Mouse (Mus musculus) CH12.LX (cell line): ENCODE data around the gene Zbtb25. TPM values are rescaled to one million over a fixed set of nuclear protein-coding genes. Genes with fewer than 3 reads are reported as not detected.

Experiments used
- DNase-seq: peaks from one replicate; pipeline ENCODE4 v3.0.0-alpha.2; 2013; ENCODE audit errors: extremely low read depth
- H3K27ac ChIP-seq: 2 replicates; pipeline ENCODE4 v1.5.1; 2012; ENCODE audit warnings: low read depth, mild to moderate bottlenecking, control low read depth, moderate library complexity; ENCODE audit not compliant: insufficient read depth
- H3K27me3 ChIP-seq: replicated peaks from 2 replicates; pipeline ENCODE3; 2012; ENCODE audit warnings: inconsistent platforms
- H3K36me3 ChIP-seq, 2 experiments: replicated peaks in 1 of 2; 2 replicates each; pipeline versions ENCODE3 to v1.6.1; 2012; ENCODE audit warnings: inconsistent platforms in 1 of 2, low read length in 1 of 2, mild to moderate bottlenecking in 1 of 2, mixed read lengths in 1 of 2, moderate library complexity in 1 of 2; ENCODE audit not compliant: control insufficient read depth in 1 of 2, insufficient read depth in 1 of 2
- H3K4me1 ChIP-seq, 2 experiments: 2 replicates each; pipeline ENCODE4 v1.6.1; 2012; ENCODE audit warnings: inconsistent platforms in 1 of 2, moderate library complexity in 1 of 2; ENCODE audit not compliant: insufficient read depth in 2 of 2, control insufficient read depth in 1 of 2
- H3K4me2 ChIP-seq: 2 replicates; pipeline ENCODE4 v1.6.1; 2012; ENCODE audit warnings: low read depth, mild to moderate bottlenecking, control low read depth; ENCODE audit not compliant: poor library complexity, insufficient read depth, severe bottlenecking
- H3K4me3 ChIP-seq, 3 experiments: fragments of 150-350 bp in 1 of 3; sonication (generic) in 1 of 3; replicated peaks in 1 of 3; 2 replicates each; pipeline versions ENCODE3 to v1.5.1; 2011 to 2012; ENCODE audit warnings: low read depth in 2 of 3, low read length in 2 of 3, mild to moderate bottlenecking in 2 of 3, moderate library complexity in 2 of 3, control low read depth in 1 of 3, improper control_type of control experiment in 1 of 3, inconsistent platforms in 1 of 3, mixed read lengths in 1 of 3; ENCODE audit not compliant: poor library complexity in 1 of 3
- H3K79me2 ChIP-seq: replicated peaks from 2 replicates; pipeline ENCODE4 v1.6.1; 2012; ENCODE audit warnings: mild to moderate bottlenecking, moderate library complexity; ENCODE audit not compliant: control insufficient read depth, poor library complexity, insufficient read depth, severe bottlenecking; ENCODE audit errors: extremely low read depth
- H3K9ac ChIP-seq: 2 replicates; pipeline ENCODE4 v1.6.1; 2012; ENCODE audit warnings: low read depth, mild to moderate bottlenecking, control low read depth, moderate library complexity; ENCODE audit not compliant: insufficient read depth
- H3K9me3 ChIP-seq: replicated peaks from 2 replicates; pipeline ENCODE3; 2012; ENCODE audit warnings: low read length, inconsistent platforms, mixed read lengths
- BHLHE40 ChIP-seq: IDR thresholded peaks from 2 replicates; pipeline ENCODE4 v1.6.1; 2011; ENCODE audit warnings: mild to moderate bottlenecking, low read depth, low read length, improper control_type of control experiment
- CHD1 ChIP-seq: IDR thresholded peaks from 2 replicates; pipeline ENCODE4 v1.6.1; 2012; ENCODE audit warnings: low read depth, low read length, improper control_type of control experiment, inconsistent platforms
- GABPA ChIP-seq: IDR thresholded peaks from 2 replicates; pipeline ENCODE4 v1.6.1; 2012; ENCODE audit warnings: low read depth, low read length, improper control_type of control experiment, inconsistent platforms; ENCODE audit not compliant: insufficient replicate concordance
- HCFC1 ChIP-seq: IDR thresholded peaks from 2 replicates; pipeline ENCODE4 v1.6.1; 2012; ENCODE audit warnings: low read depth, mild to moderate bottlenecking, inconsistent platforms, low read length, improper control_type of control experiment
- IRF4 ChIP-seq: IDR thresholded peaks from 2 replicates; pipeline ENCODE4 v1.6.1; 2014; ENCODE audit warnings: low read depth, mild to moderate bottlenecking, inconsistent platforms, low read length, improper control_type of control experiment
- KAT2A ChIP-seq: IDR thresholded peaks from 2 replicates; pipeline ENCODE4 v1.6.1; 2012; ENCODE audit warnings: low read length, improper control_type of control experiment, inconsistent platforms; ENCODE audit not compliant: insufficient replicate concordance
- MAZ ChIP-seq: IDR thresholded peaks from 2 replicates; pipeline ENCODE4 v1.6.1; 2012; ENCODE audit warnings: low read depth, mild to moderate bottlenecking, inconsistent platforms, low read length, improper control_type of control experiment, moderate library complexity
- MYC ChIP-seq: IDR thresholded peaks from 2 replicates; pipeline ENCODE4 v1.6.1; 2011; ENCODE audit warnings: low read depth, mild to moderate bottlenecking, improper control_type of control experiment, low read length
- NRF1 ChIP-seq: IDR thresholded peaks from 2 replicates; pipeline ENCODE4 v1.6.1; 2014; ENCODE audit warnings: low read depth, mild to moderate bottlenecking, inconsistent platforms, low read length, improper control_type of control experiment, moderate library complexity
- RCOR1 ChIP-seq: conservative IDR thresholded peaks from 2 replicates; pipeline ENCODE4 v1.6.1; 2012; ENCODE audit warnings: low read depth, mild to moderate bottlenecking, inconsistent platforms, low read length, improper control_type of control experiment
- SMC3 ChIP-seq: IDR thresholded peaks from 2 replicates; pipeline ENCODE4 v1.6.1; 2011; ENCODE audit warnings: low read depth, low read length, improper control_type of control experiment
- TCF12 ChIP-seq: IDR thresholded peaks from 2 replicates; pipeline ENCODE4 v1.6.1; 2014; ENCODE audit warnings: low read depth, mild to moderate bottlenecking, inconsistent platforms, low read length, improper control_type of control experiment
- UBTF ChIP-seq: IDR thresholded peaks from 2 replicates; pipeline ENCODE4 v1.6.1; 2012; ENCODE audit warnings: low read depth, mild to moderate bottlenecking, inconsistent platforms, low read length, improper control_type of control experiment, moderate library complexity
- USF2 ChIP-seq: conservative IDR thresholded peaks from 2 replicates; pipeline ENCODE4 v1.6.1; 2011; ENCODE audit warnings: low read depth, low read length, improper control_type of control experiment
- dilution Hi-C: fragments of 300-500 bp; cut with MboI; formaldehyde crosslinking; loops from 2 replicates; pipeline ENCODE4 v1.14.3; 2020; ENCODE audit warnings: low sequenced_read_pairs; ENCODE audit not compliant: extremely low pct_unique_long_range_greater_than_20kb, extremely low pct_ligation_motif_present
- in situ Hi-C: fragments of 300-500 bp; cut with MboI; formaldehyde crosslinking; loops from 3 replicates; pipeline ENCODE4 v1.14.3; 2019; ENCODE audit warnings: low sequenced_read_pairs, low pct_ligation_motif_present, low pct_unique_long_range_greater_than_20kb, mixed read lengths
- polyA plus RNA-seq: library from polyadenylated mRNA; unstranded; fragments of >175 nt; gene quantifications from 2 replicates; pipeline ENCODE4 v1.2.1, GENCODE M21; 2012; ENCODE audit warnings: low read depth; ENCODE audit not compliant: insufficient read length
- total RNA-seq, 2 experiments: library from RNA; depleted of rRNA; stranded (reverse); fragments of 300-350 nt in 1 of 2; fragments of >200 nt in 1 of 2; gene quantifications; 2 replicates each; pipeline ENCODE4 v1.2.3; 2012 to 2014

The Zbtb25 gene
- total and polyA plus RNA-seq, 3 experiments = 7.2 to 18.7 (median 7.3) TPM

DNA sequence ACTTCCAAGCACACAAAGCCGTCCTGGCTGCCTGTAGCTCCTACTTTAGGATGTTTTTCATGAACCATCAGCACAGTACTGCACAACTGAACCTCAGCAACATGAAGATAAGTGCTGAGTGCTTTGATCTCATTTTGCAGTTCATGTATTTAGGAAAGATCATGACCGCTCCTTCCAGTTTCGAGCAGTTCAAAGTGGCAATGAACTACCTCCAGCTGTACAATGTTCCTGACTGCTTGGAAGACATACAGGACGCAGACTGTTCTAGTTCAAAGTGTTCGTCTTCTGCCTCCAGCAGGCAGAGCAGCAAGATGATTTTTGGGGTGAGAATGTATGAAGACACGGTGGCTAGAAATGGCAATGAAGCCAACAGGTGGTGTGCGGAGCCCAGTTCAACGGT, 15.9 kb upstream of the Zbtb25 start:
- no peaks in the 10 kb centered on the region for H3K9me3 ChIP-seq
- peak overlapping the region; percentile 30; the same call in 1 of the 2 replicates for H3K27ac ChIP-seq
- no peak overlapping the region for H3K4me2 ChIP-seq
- no peaks in the 10 kb centered on the region for H3K27me3 ChIP-seq
- H3K79me2 ChIP-seq = peaks cover 57% of the 10 kb centered on the region
- dilution Hi-C loops (no loop called here), in situ Hi-C loops (no loop called here)
- peaks cover 34 to 65% of the 10 kb centered on the region in 2 experiments for H3K36me3 ChIP-seq
- H3K9ac ChIP-seq = no peak overlapping the region
- H3K4me1 ChIP-seq = peaks cover 5 to 17% of the 10 kb centered on the region in 2 experiments; a peak in 3 of 4 replicates
- no peak for DNase-seq
- H3K4me3 ChIP-seq = peak overlapping the region in 1 of 3 experiments; percentile 1
- TF ChIP-seq MAZ (no peak), CHD1 (no peak), GABPA (no peak), UBTF (no peak), HCFC1 (no peak), NRF1 (no peak), RCOR1 (no peak), KAT2A (no peak), USF2 (no peak), MYC (no peak), TCF12 (no peak)

DNA sequence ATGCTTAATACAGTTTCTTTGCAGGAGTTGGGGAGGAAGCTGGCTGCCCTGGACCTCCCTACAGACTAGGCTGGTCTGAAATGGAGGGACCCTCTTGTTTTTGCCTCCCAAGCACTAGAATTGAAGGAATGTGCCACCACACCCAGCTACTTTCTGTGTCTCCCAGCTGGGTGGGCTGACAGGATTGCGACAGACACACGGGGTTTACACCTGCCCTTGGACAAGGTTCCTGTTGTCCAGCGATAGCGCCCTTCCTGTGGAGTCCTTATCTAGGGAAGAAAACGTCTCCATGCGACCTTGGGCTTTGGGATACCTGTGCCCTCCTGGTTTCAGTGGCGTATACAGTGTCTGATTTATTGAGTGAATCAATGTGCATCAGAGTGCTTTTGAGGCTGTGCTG, 10.7 kb upstream of the Zbtb25 start:
- DNase-seq = no peak
- peaks cover 5 to 35% of the 10 kb centered on the region in 2 experiments; a peak in 3 of 4 replicates for H3K4me1 ChIP-seq
- H3K36me3 ChIP-seq = peaks cover 13 to 51% of the 10 kb centered on the region in 2 experiments
- dilution Hi-C loops (no loop called here), in situ Hi-C loops (no loop called here)
- H3K79me2 ChIP-seq = peaks cover 80% of the 10 kb centered on the region
- no peaks in the 10 kb centered on the region for H3K27me3 ChIP-seq
- no peak overlapping the region for H3K4me3 ChIP-seq
- H3K9me3 ChIP-seq = peaks cover 3% of the 10 kb centered on the region
- no peak overlapping the region for H3K9ac ChIP-seq
- no peak for TF ChIP-seq HCFC1
- TF ChIP-seq GABPA = no peak
- no peak for TF ChIP-seq RCOR1
- no peak for TF ChIP-seq BHLHE40
- TF ChIP-seq TCF12 = no peak
- TF ChIP-seq SMC3 = no peak
- TF ChIP-seq IRF4 = no peak
- H3K4me2 ChIP-seq = no peak overlapping the region
- no peak overlapping the region for H3K27ac ChIP-seq
